Mouse (Mus musculus) MEL (cell line): Measurements from ENCODE around the gene Rnaseh2b. TPM values are rescaled to one million over a fixed set of nuclear protein-coding genes. Genes with fewer than 3 reads are reported as not detected.

Source experiments
- DNase-seq: peaks from one replicate; pipeline ENCODE4 v3.0.0; 2011; ENCODE audit warnings: low read depth, low spot score
- H3K27ac ChIP-seq: 2 replicates; pipeline ENCODE4 v1.5.1; 2012; ENCODE audit warnings: low read depth, mild to moderate bottlenecking, control low read depth, low read length, moderate library complexity; ENCODE audit not compliant: control insufficient read depth
- H3K27me3 ChIP-seq, 2 experiments: fragments of 150-350 bp in 1 of 2; sonication (generic) in 1 of 2; 2 replicates each; pipeline ENCODE4 v1.6.1; 2012; ENCODE audit warnings: low read length in 2 of 2, mild to moderate bottlenecking in 2 of 2, improper control_type of control experiment in 1 of 2, moderate library complexity in 1 of 2; ENCODE audit not compliant: insufficient read depth in 2 of 2, control insufficient read depth in 1 of 2
- H3K36me3 ChIP-seq, 2 experiments: 2 replicates each; pipeline ENCODE4 v1.6.1; 2012 to 2014; ENCODE audit warnings: low read length in 2 of 2, improper control_type of control experiment in 1 of 2, inconsistent platforms in 1 of 2, mild to moderate bottlenecking in 1 of 2; ENCODE audit not compliant: insufficient read depth in 2 of 2, control insufficient read depth in 1 of 2
- H3K4me1 ChIP-seq, 2 experiments: fragments of 150-350 bp in 1 of 2; sonication (generic) in 1 of 2; 2 replicates each; pipeline ENCODE4 v1.6.1; 2012; ENCODE audit warnings: low read length in 2 of 2, improper control_type of control experiment in 1 of 2, mild to moderate bottlenecking in 1 of 2; ENCODE audit not compliant: insufficient read depth in 2 of 2, control insufficient read depth in 1 of 2
- H3K4me3 ChIP-seq, 2 experiments: fragments of 150-350 bp in 1 of 2; sonication (generic) in 1 of 2; 2 replicates each; pipeline ENCODE4 v1.5.1; 2012; ENCODE audit warnings: low read depth in 2 of 2, low read length in 2 of 2, mild to moderate bottlenecking in 2 of 2, moderate library complexity in 2 of 2, control low read depth in 1 of 2, improper control_type of control experiment in 1 of 2; ENCODE audit not compliant: control insufficient read depth in 1 of 2, insufficient read depth in 1 of 2
- H3K79me2 ChIP-seq: 2 replicates; pipeline ENCODE4 v1.6.1; 2012; ENCODE audit warnings: mild to moderate bottlenecking, low read length, moderate library complexity; ENCODE audit not compliant: control insufficient read depth, poor library complexity, insufficient read depth
- H3K9ac ChIP-seq: 2 replicates; pipeline ENCODE4 v1.6.1; 2012; ENCODE audit warnings: low read depth, mild to moderate bottlenecking, control low read depth, low read length, moderate library complexity; ENCODE audit not compliant: control insufficient read depth, poor library complexity, severe bottlenecking
- H3K9me3 ChIP-seq: fragments of 150-350 bp; sonication (generic); replicated peaks from 2 replicates; pipeline ENCODE4 v1.6.1; 2012; ENCODE audit warnings: mild to moderate bottlenecking, low read length, improper control_type of control experiment, moderate library complexity; ENCODE audit not compliant: insufficient read depth
- BHLHE40 ChIP-seq: IDR thresholded peaks from 2 replicates; pipeline ENCODE4 v1.6.1; 2012; ENCODE audit warnings: low read depth, mild to moderate bottlenecking, inconsistent platforms, low read length, improper control_type of control experiment, borderline replicate concordance
- CHD1 ChIP-seq: IDR thresholded peaks from 2 replicates; pipeline ENCODE4 v1.6.1; 2012; ENCODE audit warnings: low read depth, mild to moderate bottlenecking, inconsistent platforms, low read length, improper control_type of control experiment
- CHD2 ChIP-seq: IDR thresholded peaks from 2 replicates; pipeline ENCODE4 v1.6.1; 2011; ENCODE audit warnings: low read length, improper control_type of control experiment
- EP300 ChIP-seq, 2 experiments: IDR thresholded peaks; 2 replicates each; pipeline ENCODE4 v1.6.1; 2011; ENCODE audit warnings: improper control_type of control experiment in 2 of 2, low read length in 2 of 2, low read depth in 1 of 2, mild to moderate bottlenecking in 1 of 2
- ETS1 ChIP-seq: IDR thresholded peaks from 2 replicates; pipeline ENCODE4 v1.6.1; 2012; ENCODE audit warnings: low read depth, mild to moderate bottlenecking, inconsistent platforms, low read length, improper control_type of control experiment, moderate library complexity
- GABPA ChIP-seq: IDR thresholded peaks from 2 replicates; pipeline ENCODE4 v1.6.1; 2012; ENCODE audit warnings: low read depth, mild to moderate bottlenecking, inconsistent platforms, low read length, improper control_type of control experiment, moderate library complexity
- GATA1 ChIP-seq: IDR thresholded peaks from 2 replicates; pipeline ENCODE4 v1.6.1; 2011; ENCODE audit warnings: low read depth, low read length, improper control_type of control experiment
- HCFC1 ChIP-seq: IDR thresholded peaks from 2 replicates; pipeline ENCODE4 v1.6.1; 2012; ENCODE audit warnings: low read depth, mild to moderate bottlenecking, inconsistent platforms, low read length, improper control_type of control experiment, moderate library complexity
- JUND ChIP-seq: IDR thresholded peaks from 2 replicates; pipeline ENCODE4 v1.6.1; 2011; ENCODE audit warnings: low read depth, mild to moderate bottlenecking, improper control_type of control experiment, low read length
- MAFK ChIP-seq: IDR thresholded peaks from 2 replicates; pipeline ENCODE4 v1.6.1; 2011; ENCODE audit warnings: low read depth, mild to moderate bottlenecking, low read length, improper control_type of control experiment, borderline replicate concordance
- MAX ChIP-seq: IDR thresholded peaks from 2 replicates; pipeline ENCODE4 v1.6.1; 2011; ENCODE audit warnings: low read length, improper control_type of control experiment
- MEF2A ChIP-seq: IDR thresholded peaks from 2 replicates; pipeline ENCODE4 v1.6.1; 2014; ENCODE audit warnings: low read depth, mild to moderate bottlenecking, inconsistent platforms, low read length, improper control_type of control experiment; ENCODE audit not compliant: poor library complexity, insufficient replicate concordance, severe bottlenecking; ENCODE audit errors: extremely low read depth
- MYB ChIP-seq: IDR thresholded peaks from 2 replicates; pipeline ENCODE4 v1.6.1; 2011; ENCODE audit warnings: mild to moderate bottlenecking, low read depth, low read length, improper control_type of control experiment
- NELFE ChIP-seq: IDR thresholded peaks from 2 replicates; pipeline ENCODE4 v1.6.1; 2011; ENCODE audit warnings: low read depth, low read length, improper control_type of control experiment
- POLR2AphosphoS5 ChIP-seq: IDR thresholded peaks from 2 replicates; pipeline ENCODE4 v1.6.1; 2012; ENCODE audit warnings: low read depth, borderline replicate concordance, mild to moderate bottlenecking, inconsistent platforms, low read length, moderate library complexity, mixed read lengths
- RCOR1 ChIP-seq: IDR thresholded peaks from 2 replicates; pipeline ENCODE4 v1.6.1; 2012; ENCODE audit warnings: low read depth, mild to moderate bottlenecking, inconsistent platforms, low read length, improper control_type of control experiment
- SIN3A ChIP-seq: IDR thresholded peaks from 2 replicates; pipeline ENCODE4 v1.6.1; 2012; ENCODE audit warnings: low read length, improper control_type of control experiment, inconsistent platforms
- SMC3 ChIP-seq: IDR thresholded peaks from 2 replicates; pipeline ENCODE4 v1.6.1; 2011; ENCODE audit warnings: low read depth, low read length, improper control_type of control experiment
- TAL1 ChIP-seq: IDR thresholded peaks from 2 replicates; pipeline ENCODE4 v1.6.1; 2012; ENCODE audit warnings: mild to moderate bottlenecking, inconsistent platforms, low read length, moderate library complexity, mixed read lengths
- TBP ChIP-seq: IDR thresholded peaks from 2 replicates; pipeline ENCODE4 v1.8.0; 2011; ENCODE audit warnings: low read depth, low read length, improper control_type of control experiment
- TCF12 ChIP-seq: IDR thresholded peaks from 2 replicates; pipeline ENCODE4 v1.6.1; 2014; ENCODE audit warnings: low read depth, mild to moderate bottlenecking, inconsistent platforms, low read length, improper control_type of control experiment, moderate library complexity
- UBTF ChIP-seq: IDR thresholded peaks from 2 replicates; pipeline ENCODE4 v1.6.1; 2012; ENCODE audit warnings: low read depth, mild to moderate bottlenecking, inconsistent platforms, low read length, improper control_type of control experiment, moderate library complexity, borderline replicate concordance; ENCODE audit not compliant: insufficient read depth
- USF1 ChIP-seq: IDR thresholded peaks from 2 replicates; pipeline ENCODE4 v1.6.1; 2014; ENCODE audit warnings: low read depth, mild to moderate bottlenecking, inconsistent platforms, low read length, improper control_type of control experiment, moderate library complexity
- ZC3H11A ChIP-seq: IDR thresholded peaks from 2 replicates; pipeline ENCODE4 v1.6.1; 2012; ENCODE audit warnings: low read depth, mild to moderate bottlenecking, inconsistent platforms, low read length, improper control_type of control experiment
- ZKSCAN1 ChIP-seq: IDR thresholded peaks from 2 replicates; pipeline ENCODE4 v1.6.1; 2012; ENCODE audit warnings: low read depth, mild to moderate bottlenecking, inconsistent platforms, low read length, improper control_type of control experiment, moderate library complexity
- ZMIZ1 ChIP-seq: IDR thresholded peaks from 2 replicates; pipeline ENCODE4 v1.6.1; 2012; ENCODE audit warnings: low read depth, mild to moderate bottlenecking, inconsistent platforms, low read length, improper control_type of control experiment, moderate library complexity
- polyA plus RNA-seq, 2 experiments: library from polyadenylated mRNA; stranded (reverse) in 1 of 2; unstranded in 1 of 2; fragments of >175 nt in 1 of 2; fragments of >200 nt in 1 of 2; gene quantifications; 2 replicates each; pipeline versions ENCODE4 v1.2.1 to v1.2.4; 2012; ENCODE audit warnings: low replicate concordance in 2 of 2, low read depth in 1 of 2; ENCODE audit not compliant: insufficient read length in 2 of 2, insufficient read depth in 1 of 2, missing spikeins in 1 of 2
- total RNA-seq: library from RNA; depleted of rRNA; stranded (reverse); fragments of 300-350 nt; gene quantifications from 2 replicates; pipeline ENCODE4 v1.2.3, GENCODE M21; 2012

The Rnaseh2b gene
- total and polyA plus RNA-seq, 3 experiments: 50.2 to 412 (median 88.2) TPM

DNA sequence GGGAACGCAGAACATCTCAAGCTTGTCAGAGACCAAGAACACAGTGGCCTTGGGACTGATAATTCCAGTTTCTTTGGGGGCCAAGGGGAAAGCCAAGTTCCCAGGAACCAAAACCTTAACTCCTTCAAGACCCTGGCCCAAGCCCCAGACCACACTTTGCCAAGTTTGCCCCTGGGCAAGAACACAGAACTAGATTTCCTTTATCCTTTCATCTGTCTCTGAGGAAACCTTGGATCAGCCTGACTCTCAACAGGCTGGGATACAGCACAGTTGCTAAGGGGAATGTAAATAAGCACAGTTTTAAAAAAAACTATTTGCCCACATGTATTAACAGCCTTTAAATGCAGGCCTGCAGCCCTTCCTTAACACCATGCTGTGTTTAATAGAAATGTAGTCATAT lies 15.2 kb downstream of the Rnaseh2b start:
- Histone ChIP-seq H3K9me3 (no peaks in the 10 kb centered on the region), H3K4me1 (no peaks in the 10 kb centered on the region), H3K27ac (no peak overlapping the region), H3K36me3 (no peaks in the 10 kb centered on the region), H3K9ac (no peak overlapping the region), H3K79me2 (no peaks in the 10 kb centered on the region), H3K4me3 (no peak overlapping the region), H3K27me3 (no peaks in the 10 kb centered on the region; a peak in 2 of 4 replicates)
- TF ChIP-seq SIN3A: no peak
- no peak for TF ChIP-seq EP300 (IDR thresholded peaks at IDR 0.05; ENCODE audit: low read depth in 1 of 2, low read length in 2 of 2)
- no peak for TF ChIP-seq NELFE
- no peak for TF ChIP-seq MEF2A
- no peak for DNase-seq

GRCm38 (mm10) chr14:62309026-62309425 lies 16.6 kb downstream of the Rnaseh2b start:
- Histone ChIP-seq H3K4me1 (no peaks in the 10 kb centered on the region), H3K79me2 (no peaks in the 10 kb centered on the region), H3K36me3 (no peaks in the 10 kb centered on the region), H3K4me3 (no peak overlapping the region), H3K9me3 (no peaks in the 10 kb centered on the region), H3K9ac (no peak overlapping the region), H3K27me3 (no peaks in the 10 kb centered on the region; a peak in 1 of 4 replicates), H3K27ac (no peak overlapping the region)
- no peak for TF ChIP-seq SMC3
- no peak for TF ChIP-seq CHD2
- no peak for TF ChIP-seq HCFC1
- TF ChIP-seq TAL1: no peak
- TF ChIP-seq BHLHE40: no peak
- no peak for TF ChIP-seq MAX
- TF ChIP-seq GABPA: no peak
- TF ChIP-seq TCF12: no peak
- TF ChIP-seq RCOR1: no peak
- TF ChIP-seq USF1: no peak
- TF ChIP-seq, all 39 proteins: peak for 0
- no peak for DNase-seq

DNA sequence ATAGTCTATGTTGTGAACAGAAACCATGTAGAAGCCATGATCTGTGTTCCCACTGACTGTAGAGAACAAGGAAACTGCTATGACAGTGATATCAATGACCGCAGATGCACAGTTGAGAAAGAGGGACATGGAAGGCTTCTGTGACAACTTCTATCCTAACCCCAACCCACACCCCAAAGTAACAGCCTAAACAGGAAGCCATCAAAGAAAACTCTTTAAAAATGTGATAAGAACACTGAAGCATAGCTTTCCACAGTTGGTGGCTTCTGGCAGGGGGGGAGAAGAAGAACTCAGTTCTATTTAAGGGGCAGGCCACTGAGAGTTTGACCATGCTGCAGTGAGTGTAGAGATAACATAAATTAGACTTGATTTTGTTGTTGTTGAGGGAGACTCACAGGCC lies 19.3 kb downstream of the Rnaseh2b start:
- Histone ChIP-seq H3K79me2 (no peaks in the 10 kb centered on the region), H3K9me3 (no peaks in the 10 kb centered on the region), H3K36me3 (no peaks in the 10 kb centered on the region), H3K27me3 (no peaks in the 10 kb centered on the region; a peak in 1 of 4 replicates), H3K9ac (no peak overlapping the region), H3K4me3 (no peak overlapping the region), H3K27ac (no peak overlapping the region), H3K4me1 (no peaks in the 10 kb centered on the region)
- TF ChIP-seq MAFK: no peak
- no peak for TF ChIP-seq UBTF
- TF ChIP-seq JUND: no peak
- no peak for TF ChIP-seq TCF12
- no peak for TF ChIP-seq CHD1
- TF ChIP-seq BHLHE40: no peak
- TF ChIP-seq TBP: no peak
- TF ChIP-seq ZC3H11A: no peak
- TF ChIP-seq MYB: no peak
- no peak for TF ChIP-seq USF1
- no peak for TF ChIP-seq ETS1
- TF ChIP-seq POLR2AphosphoS5: no peak
- TF ChIP-seq ZKSCAN1: no peak
- no peak for TF ChIP-seq GATA1
- TF ChIP-seq ZMIZ1: no peak
- TF ChIP-seq MEF2A: no peak
- DNase-seq: no peak
